Mouse (Mus musculus) limb, embryonic 14.5 days (tissue): Measurements from ENCODE around the gene Nlrx1. TPM values are rescaled to one million over a fixed set of nuclear protein-coding genes. Genes with fewer than 3 reads are reported as not detected.
A peak's percentile ranks its signal among the peaks of the same experiment; 100 is the strongest.

Experiments used
- ATAC-seq: fragments of 200-750 bp; cut with Nextera tagmentation; 2 replicates; pipeline ENCODE4 v1.8.0; 2017; ENCODE audit warnings: low read depth, moderate number of reproducible peaks, moderate TSS enrichment; ENCODE audit not compliant: low FRiP score
- DNase-seq: peaks from one replicate; pipeline ENCODE4 v3.0.0-alpha.2; 2015; ENCODE audit warnings: low spot score
- H3K27ac ChIP-seq: fragments of 300-500 bp; sonication (generic); replicated peaks from 2 replicates; pipeline ENCODE4 v1.5.1; 2014; ENCODE audit warnings: low read depth, mild to moderate bottlenecking, low read length, moderate library complexity, mixed read lengths
- H3K27me3 ChIP-seq: fragments of 300-500 bp; sonication (generic); 2 replicates; pipeline ENCODE4 v1.6.1; 2014; ENCODE audit warnings: low read length, mixed read lengths; ENCODE audit not compliant: control insufficient read depth, insufficient read depth
- H3K36me3 ChIP-seq: fragments of 300-500 bp; sonication (generic); 2 replicates; pipeline ENCODE4 v1.6.1; 2014; ENCODE audit warnings: mild to moderate bottlenecking, low read length, moderate library complexity, mixed read lengths; ENCODE audit not compliant: control insufficient read depth, insufficient read depth
- H3K4me1 ChIP-seq: fragments of 300-500 bp; sonication (generic); 2 replicates; pipeline ENCODE4 v1.6.1; 2014; ENCODE audit warnings: antibody characterized with exemption, low read length, mixed read lengths; ENCODE audit not compliant: control insufficient read depth, insufficient read depth
- H3K4me2 ChIP-seq: fragments of 300-500 bp; sonication (generic); replicated peaks from 2 replicates; pipeline ENCODE4 v1.6.1; 2014; ENCODE audit warnings: low read depth, mild to moderate bottlenecking, low read length, moderate library complexity; ENCODE audit not compliant: severe bottlenecking
- H3K4me3 ChIP-seq: fragments of 300-500 bp; sonication (generic); replicated peaks from 2 replicates; pipeline ENCODE4 v1.5.1; 2014; ENCODE audit warnings: low read length
- H3K9ac ChIP-seq: fragments of 300-500 bp; sonication (generic); 2 replicates; pipeline ENCODE4 v1.6.1; 2014; ENCODE audit warnings: mild to moderate bottlenecking, low read depth, low read length, moderate library complexity; ENCODE audit not compliant: severe bottlenecking
- H3K9me3 ChIP-seq: fragments of 300-500 bp; sonication (generic); 2 replicates; pipeline ENCODE4 v1.6.1; 2016; ENCODE audit warnings: low read length; ENCODE audit not compliant: control insufficient read depth
- POLR2A ChIP-seq: fragments of 200-500 bp; IDR thresholded peaks from 2 replicates; pipeline ENCODE4 v1.8.0; 2012; ENCODE audit warnings: inconsistent platforms, mild to moderate bottlenecking, moderate library complexity, borderline replicate concordance; ENCODE audit not compliant: insufficient read depth, insufficient read length; ENCODE audit errors: extremely low read depth
- WGBS: fragments of 180-500 bp; shearing (Covaris S2); extraction: QIAGEN DNeasy Blood & Tissue Kit; methylation state at CpG from one replicate; pipeline ENCODE4 v1.1.7; 2014; 5-methylcytosine and 5-hydroxymethylcytosine counted together
- polyA plus RNA-seq, 2 experiments: library from polyadenylated mRNA; depleted of rRNA in 1 of 2; stranded (reverse) in 1 of 2; unstranded in 1 of 2; fragments of >200 nt; fragmentation: Nextera tagmentation in 1 of 2; extraction: Ambion mirVana in 1 of 2; gene quantifications; 2 replicates each; pipeline versions ENCODE4 v1.2.1 to v1.2.3; 2012 to 2014

Nlrx1 gene
- polyA plus RNA-seq, 2 experiments: 8.6 to 13.5 TPM

GRCm38 (mm10) chr9:44231609-44232008 lies 36.8 kb downstream of the Nlrx1 start:
- no peak overlapping the region for H3K9ac ChIP-seq
- no peaks in the 10 kb centered on the region for H3K9me3 ChIP-seq
- H3K4me1 ChIP-seq: peaks cover 9% of the 10 kb centered on the region
- ATAC-seq (no peak), DNase-seq (no peak)
- H3K4me2 ChIP-seq: peak overlapping the region; percentile 56; the same call in 1 of the 2 replicates
- no peaks in the 10 kb centered on the region for H3K36me3 ChIP-seq
- H3K27ac ChIP-seq: no peak overlapping the region
- no peaks in the 10 kb centered on the region for H3K27me3 ChIP-seq
- no peak for TF ChIP-seq POLR2A
- 0 out of 2 replicates have a peak overlapping the region, but pooled peaks have one; percentile 73 for H3K4me3 ChIP-seq

- Histone ChIP-seq H3K27me3 (no peaks in the 10 kb centered on the region), H3K36me3 (no peaks in the 10 kb centered on the region), H3K9me3 (no peaks in the 10 kb centered on the region), H3K4me1 (no peaks in the 10 kb centered on the region), H3K9ac (no peak overlapping the region), H3K27ac (no peak overlapping the region), H3K4me2 (no peak overlapping the region), H3K4me3 (no peak overlapping the region)
- no peak for DNase-seq
- TF ChIP-seq POLR2A: no peak
- ATAC-seq: no peak
- 74% methylated on average over 6 of the region's 6 CpGs for WGBS
Measured at GRCm38 (mm10) chr9:44225993-44226392, 42.4 kb downstream of the Nlrx1 start.

- H3K4me2 ChIP-seq: no peak overlapping the region
- H3K27me3 ChIP-seq: no peaks in the 10 kb centered on the region
- DNase-seq (no peak), ATAC-seq (no peak)
- no peaks in the 10 kb centered on the region; the same call in 1 of the 2 replicates for H3K9me3 ChIP-seq
- no peak for TF ChIP-seq POLR2A
- no peak overlapping the region for H3K4me3 ChIP-seq
- no peaks in the 10 kb centered on the region for H3K36me3 ChIP-seq
- no peak overlapping the region for H3K27ac ChIP-seq
- no peaks in the 10 kb centered on the region for H3K4me1 ChIP-seq
- 90% methylated on average over 14 of the region's 14 CpGs for WGBS
- no peak overlapping the region for H3K9ac ChIP-seq
Measured at GRCm38 (mm10) chr9:44213538-44213937, 54.9 kb downstream of the Nlrx1 start.

- no peak for ATAC-seq
- Histone ChIP-seq H3K27ac (no peak overlapping the region), H3K9me3 (no peaks in the 10 kb centered on the region; the same call in 1 of the 2 replicates), H3K4me2 (no peak overlapping the region), H3K36me3 (no peaks in the 10 kb centered on the region), H3K4me1 (no peaks in the 10 kb centered on the region), H3K4me3 (no peak overlapping the region), H3K9ac (no peak overlapping the region), H3K27me3 (no peaks in the 10 kb centered on the region)
- TF ChIP-seq POLR2A: no peak
- no peak for DNase-seq
- 93% methylated on average over 4 of the region's 4 CpGs for WGBS
Measured at GRCm38 (mm10) chr9:44212406-44212805, 56.0 kb downstream of the Nlrx1 start.

- no peak overlapping the region for H3K27ac ChIP-seq
- H3K9ac ChIP-seq: no peak overlapping the region
- H3K4me2 ChIP-seq: no peak overlapping the region
- H3K4me3 ChIP-seq: no peak overlapping the region
- H3K4me1 ChIP-seq: no peaks in the 10 kb centered on the region
- DNase-seq: no peak
- H3K27me3 ChIP-seq: no peaks in the 10 kb centered on the region
- no peak for TF ChIP-seq POLR2A
- ATAC-seq: no peak
- 96% methylated on average over 4 of the region's 4 CpGs for WGBS
- H3K36me3 ChIP-seq: no peaks in the 10 kb centered on the region
- H3K9me3 ChIP-seq: no peaks in the 10 kb centered on the region; the same call in 1 of the 2 replicates
Measured at GRCm38 (mm10) chr9:44209416-44209815, 59.0 kb downstream of the Nlrx1 start.

- WGBS: 80% methylated on average over 2 of the region's 2 CpGs
- no peak overlapping the region for H3K4me2 ChIP-seq
- no peaks in the 10 kb centered on the region for H3K36me3 ChIP-seq
- no peak overlapping the region for H3K9ac ChIP-seq
- no peaks in the 10 kb centered on the region for H3K4me1 ChIP-seq
- H3K9me3 ChIP-seq: no peaks in the 10 kb centered on the region; the same call in 1 of the 2 replicates
- no peak overlapping the region for H3K27ac ChIP-seq
- H3K27me3 ChIP-seq: no peaks in the 10 kb centered on the region
- ATAC-seq: no peak
- DNase-seq: no peak
- no peak overlapping the region for H3K4me3 ChIP-seq
- no peak for TF ChIP-seq POLR2A
Measured at GRCm38 (mm10) chr9:44207840-44208239, 60.6 kb downstream of the Nlrx1 start.

Other genes starting within 250 kb of the Nlrx1 start
- gene Thy1, start 225.2 kb downstream of the Nlrx1 start, polyA plus RNA-seq (2012; rRNA removed): 49.8 and 50.4 TPM in 2 replicates
- gene Thy1, start 225.2 kb downstream of the Nlrx1 start, polyA plus RNA-seq (2014; fragmentation: Nextera tagmentation; extraction: Ambion mirVana): 12.6 and 17.2 TPM in 2 replicates
- gene Usp2, start 201.6 kb downstream of the Nlrx1 start, polyA plus RNA-seq (2012; rRNA removed): 4.9 and 6.6 TPM in 2 replicates
- gene Usp2, start 201.6 kb downstream of the Nlrx1 start, polyA plus RNA-seq (2014; fragmentation: Nextera tagmentation; extraction: Ambion mirVana): 22.5 and 24.4 TPM in 2 replicates
- 0.08 and 0.29 TPM in 2 replicates for gene Mfrp, start 166.9 kb downstream of the Nlrx1 start, polyA plus RNA-seq (2012; rRNA removed)
- gene Mfrp, start 166.9 kb downstream of the Nlrx1 start, polyA plus RNA-seq (2014; fragmentation: Nextera tagmentation; extraction: Ambion mirVana): 0.18 and 0.37 TPM in 2 replicates
- gene C1qtnf5, start 161.4 kb downstream of the Nlrx1 start, polyA plus RNA-seq (2012; rRNA removed): 10.0 and 12.7 TPM in 2 replicates
- 6.9 and 7.5 TPM in 2 replicates for gene C1qtnf5, start 161.4 kb downstream of the Nlrx1 start, polyA plus RNA-seq (2014; fragmentation: Nextera tagmentation; extraction: Ambion mirVana)
- gene Gm49380, start 155.1 kb downstream of the Nlrx1 start, polyA plus RNA-seq (2012; rRNA removed): 0.41 and 0.49 TPM in 2 replicates
- gene Gm49380, start 155.1 kb downstream of the Nlrx1 start, polyA plus RNA-seq (2014; fragmentation: Nextera tagmentation; extraction: Ambion mirVana): 0.23 and 0.65 TPM in 2 replicates
- gene Rnf26, start 155.1 kb downstream of the Nlrx1 start, polyA plus RNA-seq (2012; rRNA removed): 56.1 and 80.2 TPM in 2 replicates
- 74.0 and 81.0 TPM in 2 replicates for gene Rnf26, start 155.1 kb downstream of the Nlrx1 start, polyA plus RNA-seq (2014; fragmentation: Nextera tagmentation; extraction: Ambion mirVana)
- gene Mcam, start 134.1 kb downstream of the Nlrx1 start, polyA plus RNA-seq (2012; rRNA removed): 82.8 and 101 TPM in 2 replicates
- 44.2 and 46.3 TPM in 2 replicates for gene Mcam, start 134.1 kb downstream of the Nlrx1 start, polyA plus RNA-seq (2014; fragmentation: Nextera tagmentation; extraction: Ambion mirVana)
- gene Cbl, start 34.5 kb downstream of the Nlrx1 start, polyA plus RNA-seq (2012; rRNA removed): 18.3 and 21.0 TPM in 2 replicates
- gene Cbl, start 34.5 kb downstream of the Nlrx1 start, polyA plus RNA-seq (2014; fragmentation: Nextera tagmentation; extraction: Ambion mirVana): 15.6 and 16.8 TPM in 2 replicates
- gene Ccdc153, start 27.9 kb downstream of the Nlrx1 start, polyA plus RNA-seq (2012; rRNA removed): not detected in 2 replicates
- gene Ccdc153, start 27.9 kb downstream of the Nlrx1 start, polyA plus RNA-seq (2014; fragmentation: Nextera tagmentation; extraction: Ambion mirVana): not detected in 2 replicates
- 0.13 and 0.15 TPM in 2 replicates for gene Pdzd3, start 17.1 kb downstream of the Nlrx1 start, polyA plus RNA-seq (2012; rRNA removed)
- not detected in 2 replicates for gene Pdzd3, start 17.1 kb downstream of the Nlrx1 start, polyA plus RNA-seq (2014; fragmentation: Nextera tagmentation; extraction: Ambion mirVana)
- gene Abcg4, start 20.0 kb upstream of the Nlrx1 start, polyA plus RNA-seq (2012; rRNA removed): 20.8 and 35.7 TPM in 2 replicates
- gene Abcg4, start 20.0 kb upstream of the Nlrx1 start, polyA plus RNA-seq (2014; fragmentation: Nextera tagmentation; extraction: Ambion mirVana): 4.8 and 5.0 TPM in 2 replicates
- 39.4 and 46.7 TPM in 2 replicates for gene Hinfp, start 37.1 kb upstream of the Nlrx1 start, polyA plus RNA-seq (2012; rRNA removed)
- gene Hinfp, start 37.1 kb upstream of the Nlrx1 start, polyA plus RNA-seq (2014; fragmentation: Nextera tagmentation; extraction: Ambion mirVana): 18.0 and 22.0 TPM in 2 replicates
- gene C2cd2l, start 51.7 kb upstream of the Nlrx1 start, polyA plus RNA-seq (2012; rRNA removed): 19.6 and 23.1 TPM in 2 replicates
- 7.5 and 8.0 TPM in 2 replicates for gene C2cd2l, start 51.7 kb upstream of the Nlrx1 start, polyA plus RNA-seq (2014; fragmentation: Nextera tagmentation; extraction: Ambion mirVana)
- 47.9 and 71.0 TPM in 2 replicates for gene Dpagt1, start 57.4 kb upstream of the Nlrx1 start, polyA plus RNA-seq (2012; rRNA removed)
- 39.4 and 39.5 TPM in 2 replicates for gene Dpagt1, start 57.4 kb upstream of the Nlrx1 start, polyA plus RNA-seq (2014; fragmentation: Nextera tagmentation; extraction: Ambion mirVana)
- 311 and 451 TPM in 2 replicates for gene H2afx, start 66.1 kb upstream of the Nlrx1 start, polyA plus RNA-seq (2012; rRNA removed)
- gene H2afx, start 66.1 kb upstream of the Nlrx1 start, polyA plus RNA-seq (2014; fragmentation: Nextera tagmentation; extraction: Ambion mirVana): 256 and 275 TPM in 2 replicates
- gene Hmbs, start 75.6 kb upstream of the Nlrx1 start, polyA plus RNA-seq (2012; rRNA removed): 60.1 and 61.3 TPM in 2 replicates
- gene Hmbs, start 75.6 kb upstream of the Nlrx1 start, polyA plus RNA-seq (2014; fragmentation: Nextera tagmentation; extraction: Ambion mirVana): 97.1 and 102 TPM in 2 replicates
- 28.5 and 32.9 TPM in 2 replicates for gene Vps11, start 93.1 kb upstream of the Nlrx1 start, polyA plus RNA-seq (2012; rRNA removed)
- 27.8 and 29.9 TPM in 2 replicates for gene Vps11, start 93.1 kb upstream of the Nlrx1 start, polyA plus RNA-seq (2014; fragmentation: Nextera tagmentation; extraction: Ambion mirVana)
- 64.1 and 64.4 TPM in 2 replicates for gene Hyou1, start 110.9 kb upstream of the Nlrx1 start, polyA plus RNA-seq (2012; rRNA removed)
- 27.5 and 28.5 TPM in 2 replicates for gene Hyou1, start 110.9 kb upstream of the Nlrx1 start, polyA plus RNA-seq (2014; fragmentation: Nextera tagmentation; extraction: Ambion mirVana)
- gene Slc37a4, start 128.3 kb upstream of the Nlrx1 start, polyA plus RNA-seq (2012; rRNA removed): 17.5 and 21.6 TPM in 2 replicates
- 12.5 and 16.0 TPM in 2 replicates for gene Slc37a4, start 128.3 kb upstream of the Nlrx1 start, polyA plus RNA-seq (2014; fragmentation: Nextera tagmentation; extraction: Ambion mirVana)
- gene Rps25, start 138.5 kb upstream of the Nlrx1 start, polyA plus RNA-seq (2012; rRNA removed): 680 and 1,089 TPM in 2 replicates
- 2,627 and 2,837 TPM in 2 replicates for gene Rps25, start 138.5 kb upstream of the Nlrx1 start, polyA plus RNA-seq (2014; fragmentation: Nextera tagmentation; extraction: Ambion mirVana)
- gene Trappc4, start 139.0 kb upstream of the Nlrx1 start, polyA plus RNA-seq (2012; rRNA removed): 81.5 and 85.7 TPM in 2 replicates
- gene Trappc4, start 139.0 kb upstream of the Nlrx1 start, polyA plus RNA-seq (2014; fragmentation: Nextera tagmentation; extraction: Ambion mirVana): 127 and 144 TPM in 2 replicates
- 54.3 and 57.3 TPM in 2 replicates for gene Ccdc84, start 150.0 kb upstream of the Nlrx1 start, polyA plus RNA-seq (2012; rRNA removed)
- gene Ccdc84, start 150.0 kb upstream of the Nlrx1 start, polyA plus RNA-seq (2014; fragmentation: Nextera tagmentation; extraction: Ambion mirVana): 24.8 and 25.4 TPM in 2 replicates
- not detected in 2 replicates for gene Foxr1, start 172.5 kb upstream of the Nlrx1 start, polyA plus RNA-seq (2012; rRNA removed)
- not detected in 2 replicates for gene Foxr1, start 172.5 kb upstream of the Nlrx1 start, polyA plus RNA-seq (2014; fragmentation: Nextera tagmentation; extraction: Ambion mirVana)
- 0.33 and 0.91 TPM in 2 replicates for gene Upk2, start 186.4 kb upstream of the Nlrx1 start, polyA plus RNA-seq (2012; rRNA removed)
- 0.40 TPM in 1 of 2 replicates, not detected in the other for gene Upk2, start 186.4 kb upstream of the Nlrx1 start, polyA plus RNA-seq (2014; fragmentation: Nextera tagmentation; extraction: Ambion mirVana)
- 41.2 and 53.7 TPM in 2 replicates for gene Bcl9l, start 214.2 kb upstream of the Nlrx1 start, polyA plus RNA-seq (2012; rRNA removed)
- gene Bcl9l, start 214.2 kb upstream of the Nlrx1 start, polyA plus RNA-seq (2014; fragmentation: Nextera tagmentation; extraction: Ambion mirVana): 20.5 and 22.7 TPM in 2 replicates